Mouse (Mus musculus): ENCODE results near the gene Etnk2.

Etnk2 gene

DNA sequence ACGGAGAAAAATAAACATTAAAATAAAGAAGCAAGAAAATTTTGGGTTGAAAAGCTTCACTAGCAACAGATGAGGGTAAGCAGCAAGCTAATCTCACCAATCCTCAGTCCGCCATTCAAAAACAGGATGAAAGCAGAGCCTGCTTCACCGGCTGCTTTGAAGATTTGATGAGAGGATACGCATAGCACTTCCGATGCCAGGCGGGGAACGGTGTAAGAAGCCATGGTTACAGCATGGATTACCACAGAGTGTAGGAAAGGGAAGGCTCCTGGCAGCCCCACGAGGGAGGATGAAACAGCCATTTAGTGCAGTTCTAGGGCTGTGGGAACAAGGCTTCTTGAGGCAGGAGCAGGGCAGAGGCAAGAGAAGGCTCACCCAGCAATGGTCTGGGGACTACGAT lies 11.6 kb upstream of the Etnk2 start:
- no peak for DNase-seq (ENCODE audit: low spot score)

GRCm38 (mm10) chr1:133353371-133353809 lies 10.0 kb upstream of the Etnk2 start:
- peak; percentile 72 for DNase-seq (ENCODE audit: low spot score)

GRCm38 (mm10) chr1:133355469-133355868 lies 7.9 kb upstream of the Etnk2 start:
- DNase-seq (ENCODE audit: low spot score) = no peak

DNA sequence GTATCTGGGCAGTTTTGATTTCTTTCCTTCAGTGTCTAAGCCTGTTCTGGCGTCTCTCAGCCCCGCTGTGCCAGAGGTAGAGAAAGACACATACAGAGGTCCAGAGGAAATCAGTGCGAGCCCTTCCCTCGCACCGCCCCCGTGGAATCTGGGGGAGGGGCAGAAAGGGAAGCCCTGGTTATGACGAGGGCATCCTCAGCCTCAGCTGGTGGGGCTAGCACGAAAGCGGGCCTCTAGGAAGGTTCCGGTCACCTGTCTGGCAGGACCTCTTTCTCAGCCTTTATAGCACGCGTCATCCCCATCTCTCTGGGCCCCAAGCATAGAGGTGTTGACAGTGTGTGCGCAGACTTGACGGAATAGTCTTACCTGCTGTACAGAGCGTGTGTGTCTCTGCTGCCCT lies 7.5 kb upstream of the Etnk2 start:
- no peak for DNase-seq (ENCODE audit: low spot score)

GRCm38 (mm10) chr1:133356330-133356729 lies 7.0 kb upstream of the Etnk2 start:
- no peak for DNase-seq (ENCODE audit: low spot score)

DNA sequence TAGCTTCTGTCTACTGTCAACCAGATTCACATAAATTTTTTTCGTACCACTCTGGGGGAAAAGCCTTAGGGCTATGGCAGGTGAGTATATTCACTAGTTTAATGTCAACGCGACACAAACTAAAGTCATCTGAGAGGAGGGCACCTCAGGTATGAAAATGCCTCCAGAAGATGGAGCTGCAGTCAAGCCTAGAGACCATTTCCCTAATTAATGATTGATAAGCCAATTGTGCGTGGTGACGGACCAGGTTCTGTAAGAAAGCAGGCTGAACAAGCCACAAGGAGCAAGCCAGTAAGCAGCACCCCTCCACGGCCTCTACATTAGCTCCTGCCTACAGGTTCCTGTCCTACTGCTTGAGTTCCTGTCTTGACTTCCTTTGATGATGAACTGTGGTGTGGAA lies 2.4 kb upstream of the Etnk2 start:
- no peak for DNase-seq (ENCODE audit: low spot score)

GRCm38 (mm10) chr1:133362103-133362502 lies 1.3 kb upstream of the Etnk2 start:
- no peak for DNase-seq (ENCODE audit: low spot score)

DNA sequence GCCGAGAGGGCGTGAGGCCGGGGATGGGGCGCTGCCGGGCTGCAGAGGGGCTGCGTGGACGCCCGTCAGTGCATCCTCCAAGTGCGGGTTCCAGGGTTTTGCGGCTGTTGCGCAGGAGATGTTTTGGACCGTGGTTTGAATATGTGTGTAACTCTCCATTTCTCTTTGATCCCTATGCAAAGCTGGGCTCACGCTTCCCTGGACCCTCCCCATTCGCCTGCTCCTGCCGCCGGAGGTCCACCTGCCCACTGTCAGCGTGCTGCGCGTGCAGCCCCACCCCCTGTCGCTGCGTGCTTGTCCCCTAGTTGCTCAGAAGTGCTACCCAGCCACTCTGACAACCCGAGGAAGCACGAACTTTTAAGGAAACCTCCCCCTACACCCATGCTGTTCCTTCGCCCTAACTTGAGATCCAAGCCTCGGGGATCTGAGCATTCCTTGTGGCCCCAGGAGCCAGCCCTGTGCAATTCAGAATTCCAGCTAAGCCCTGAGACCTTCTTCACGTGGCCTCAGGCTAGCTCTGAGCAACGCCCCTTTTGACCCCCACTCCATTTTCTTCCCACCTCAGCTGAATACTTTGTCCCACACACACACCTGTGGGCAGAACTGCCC lies 754 bp downstream of the Etnk2 start:
- DNase-seq (ENCODE audit: low spot score) = no peak

GRCm38 (mm10) chr1:133364890-133365289 lies 1.5 kb downstream of the Etnk2 start:
- DNase-seq (ENCODE audit: low spot score) = no peak

DNA sequence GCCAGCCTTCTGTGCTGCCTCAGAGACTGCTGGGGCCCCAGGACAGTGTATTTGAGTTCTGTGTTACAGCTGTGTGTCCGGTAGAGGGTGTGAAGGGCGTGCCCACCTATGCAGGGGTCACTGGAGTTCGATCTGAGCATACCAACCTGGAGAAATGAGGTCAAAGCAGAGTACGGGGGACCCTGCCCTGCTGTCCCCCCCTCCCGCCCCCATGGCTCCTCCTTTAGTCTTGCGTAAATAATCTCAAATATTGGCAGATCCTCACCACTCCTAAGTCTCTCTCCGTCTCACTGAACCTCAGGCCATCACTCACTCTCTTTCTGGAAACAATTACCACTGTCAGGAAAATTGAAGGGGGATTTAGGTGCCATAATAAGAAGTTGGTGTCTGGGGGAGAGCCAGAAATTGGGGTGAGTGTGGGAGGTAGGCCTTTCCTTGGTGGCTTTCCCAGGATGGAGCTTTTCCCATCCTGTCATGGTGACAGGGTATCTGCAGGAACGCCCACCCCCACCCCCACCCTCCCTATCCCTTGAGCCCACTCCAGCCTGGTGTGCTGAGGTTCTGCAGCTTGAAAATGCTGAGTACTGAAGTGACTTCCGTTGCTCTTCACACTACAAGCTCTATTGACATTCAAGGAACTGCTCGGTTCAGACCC lies 3.7 kb downstream of the Etnk2 start:
- DNase-seq (ENCODE audit: low spot score) = no peak

- no peak for DNase-seq (ENCODE audit: low spot score)
Observed at GRCm38 (mm10) chr1:133367606-133368488, 4.5 kb downstream of the Etnk2 start.

DNA sequence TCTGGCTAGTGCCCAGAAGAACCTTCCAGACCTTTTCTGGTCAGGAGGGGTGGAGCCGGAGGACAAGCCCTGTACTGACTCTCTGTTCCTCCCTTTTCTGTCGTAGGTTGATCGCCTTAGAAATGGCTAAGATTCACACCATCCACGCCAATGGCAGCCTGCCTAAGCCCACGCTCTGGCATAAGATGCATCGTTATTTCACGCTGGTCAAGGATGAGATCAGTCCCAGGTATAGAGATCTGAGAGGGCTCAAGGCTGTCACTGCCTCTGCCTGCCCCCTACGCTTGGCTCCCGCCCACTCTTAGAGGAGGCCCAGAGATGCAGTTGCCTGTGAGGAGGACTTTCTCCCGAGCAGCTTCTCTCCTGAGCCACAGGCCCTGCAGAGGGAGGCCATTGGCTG lies 5.3 kb downstream of the Etnk2 start:
- DNase-seq (ENCODE audit: low spot score) = no peak

GRCm38 (mm10) chr1:133370352-133370751 lies 7.0 kb downstream of the Etnk2 start:
- no peak for DNase-seq (ENCODE audit: low spot score)

DNA sequence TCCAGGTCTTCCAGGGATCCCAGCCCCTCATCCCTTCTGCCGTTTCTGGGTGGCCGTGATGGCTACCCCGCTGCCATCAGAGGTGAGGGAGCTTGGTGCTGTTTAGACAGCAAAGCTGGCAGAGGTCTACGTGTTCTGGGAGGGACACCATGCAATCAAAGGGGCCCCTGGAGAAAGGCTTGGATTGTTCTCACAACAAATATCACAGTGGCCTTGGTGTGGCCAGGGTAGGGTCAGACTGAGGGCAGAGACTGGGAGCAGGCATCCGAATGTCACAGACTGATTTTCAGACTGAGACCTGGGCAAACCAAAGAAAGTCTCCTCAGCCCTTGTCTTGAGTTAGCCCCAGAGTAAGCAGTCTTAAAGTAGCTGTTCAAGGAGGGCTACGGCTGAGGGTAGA lies 8.1 kb downstream of the Etnk2 start:
- no peak for DNase-seq (ENCODE audit: low spot score)

DNA sequence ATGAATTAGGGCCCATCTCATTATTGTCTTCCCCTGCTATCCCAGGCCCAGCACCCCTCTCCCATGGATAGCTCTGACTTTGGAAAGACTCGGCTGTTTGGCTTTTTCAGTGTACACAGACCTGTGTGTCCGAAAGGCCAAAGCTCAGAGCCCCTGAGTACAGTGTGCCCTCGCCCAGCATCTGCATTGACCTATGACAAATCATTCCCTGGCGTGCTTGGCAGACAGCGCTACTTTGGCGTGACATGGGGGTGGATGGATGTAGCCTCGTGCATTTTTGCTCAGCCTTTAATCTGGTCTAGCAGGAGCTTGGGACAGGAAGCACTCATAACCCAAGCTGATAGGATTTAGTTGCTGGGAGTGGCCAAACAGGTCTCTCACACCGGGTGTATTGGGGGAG lies 8.7 kb downstream of the Etnk2 start:
- DNase-seq (ENCODE audit: low spot score) = no peak

DNA sequence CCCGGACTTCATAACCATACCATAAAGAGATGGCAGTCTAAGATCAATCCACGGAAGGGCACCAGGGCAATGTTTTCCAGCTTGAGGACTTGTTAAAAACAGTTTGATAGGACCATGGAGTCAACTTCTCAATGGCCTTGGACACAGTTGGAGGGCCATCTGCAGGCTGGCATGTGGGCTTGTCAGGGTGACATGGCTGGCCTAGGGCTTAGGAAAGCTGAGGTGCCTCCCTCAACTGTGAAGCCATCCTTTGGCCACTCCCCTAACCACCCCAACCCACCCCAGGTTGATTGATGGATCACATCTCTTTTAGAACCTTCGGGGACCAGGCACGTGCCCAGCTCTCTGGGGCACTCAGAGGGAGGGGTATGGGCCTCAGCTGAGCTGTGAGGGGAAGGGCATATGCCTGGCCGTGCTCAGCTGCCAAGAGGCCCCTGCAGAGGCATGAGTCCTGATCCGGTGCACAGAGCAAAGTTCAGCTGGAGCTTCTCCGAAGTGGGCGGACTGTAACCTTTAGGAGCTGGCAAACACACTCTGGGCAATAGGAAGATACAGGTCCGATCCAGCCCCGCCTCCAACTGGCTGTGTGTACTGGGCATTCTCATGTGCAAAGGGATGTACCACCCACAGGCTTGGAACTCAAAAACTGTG lies 12.4 kb downstream of the Etnk2 start:
- no peak for DNase-seq (ENCODE audit: low spot score)

DNA sequence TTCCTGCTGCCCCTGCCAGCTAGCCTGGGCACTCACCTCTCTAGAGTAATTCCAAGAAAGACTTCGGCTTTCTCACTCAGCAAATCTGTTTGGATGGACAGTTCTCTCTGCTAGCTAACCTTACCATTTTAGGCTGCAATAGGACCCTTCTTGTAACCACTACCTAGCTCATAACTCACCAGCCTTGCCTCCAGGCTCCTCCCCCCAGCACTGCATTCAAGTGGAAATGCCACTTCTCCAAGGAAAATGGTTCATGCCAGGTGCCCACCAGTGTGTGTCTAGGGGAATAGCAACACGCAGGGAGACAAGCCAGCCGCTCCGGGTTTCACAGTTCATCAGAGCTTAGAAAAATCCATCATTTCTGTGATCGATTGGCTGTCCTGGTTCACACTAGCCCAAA lies 14.2 kb downstream of the Etnk2 start:
- DNase-seq (ENCODE audit: low spot score) = no peak

- no peak for DNase-seq (ENCODE audit: low spot score)
Observed at GRCm38 (mm10) chr1:133379254-133379985, 16.0 kb downstream of the Etnk2 start.

DNA sequence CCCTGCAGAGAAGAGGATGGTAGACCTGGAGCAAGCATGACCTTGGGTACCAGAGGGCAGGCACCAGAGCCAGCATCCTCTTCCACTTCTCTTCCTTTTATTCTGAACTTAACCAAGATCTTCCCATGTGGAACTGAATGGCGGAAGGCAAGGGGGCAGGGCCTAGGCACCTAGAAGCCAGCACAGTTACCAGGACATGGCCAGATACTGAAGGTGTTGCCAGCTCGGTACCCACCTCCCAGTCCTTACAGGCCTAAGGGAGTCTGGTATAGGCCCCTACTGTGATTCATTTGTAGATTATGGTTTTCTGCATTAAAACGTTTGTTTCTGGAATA lies 16.6 kb downstream of the Etnk2 start:
- no peak for DNase-seq (ENCODE audit: low spot score)

GRCm38 (mm10) chr1:133380347-133381065 lies 17.1 kb downstream of the Etnk2 start:
- peak; percentile 56 for DNase-seq (ENCODE audit: low spot score)

GRCm38 (mm10) chr1:133382008-133382407 lies 18.6 kb downstream of the Etnk2 start:
- no peak for DNase-seq (ENCODE audit: low spot score)

Measured in ovary, postnatal 14 days (tissue).